Mouse (Mus musculus): ENCODE results near the gene Tmem141. TPM values are rescaled to one million over a fixed set of nuclear protein-coding genes. Genes with fewer than 3 reads are reported as not detected.

Tmem141 gene
- polyA plus RNA-seq, 1 experiment from 2014 or later = 33.3 TPM

DNA sequence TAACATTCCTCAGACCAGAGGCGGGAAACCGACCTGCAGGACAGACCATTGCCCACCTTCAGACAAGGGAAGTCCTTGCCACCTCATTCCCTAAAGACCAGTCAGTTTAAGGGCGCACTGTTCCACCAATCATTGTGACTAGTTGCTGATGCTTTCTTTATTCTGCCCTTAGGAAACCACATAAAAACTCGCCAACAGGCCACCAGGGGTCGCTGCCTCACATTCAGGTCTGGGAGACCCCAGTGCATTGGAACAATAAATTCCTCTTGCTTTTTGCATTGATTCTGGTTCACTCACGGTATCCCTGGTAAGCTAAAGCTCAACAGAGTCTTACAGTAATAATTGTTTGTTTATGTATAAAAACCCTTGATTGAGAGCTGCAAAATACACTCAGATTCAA is 18.1 kb upstream of the Tmem141 start:
- Histone ChIP-seq H3K4me1 (replicated peaks; ENCODE audit: control insufficient read depth, insufficient read depth) (no peaks in the 10 kb centered on the region), H3K9ac (ENCODE audit: low read length) (no peak overlapping the region), H3K4me2 (replicated peaks; ENCODE audit: low read depth) (no peak overlapping the region), H3K36me3 (ENCODE audit: control insufficient read depth, insufficient read depth, low read length) (no peaks in the 10 kb centered on the region), H3K4me3 (ENCODE audit: low read depth, low read length) (no peak overlapping the region), H3K9me3 (ENCODE audit: control insufficient read depth, low read length) (no peaks in the 10 kb centered on the region), H3K27ac (replicated peaks) (no peak overlapping the region), H3K27me3 (ENCODE audit: control insufficient read depth, insufficient read depth, low read length) (no peaks in the 10 kb centered on the region)
- peak; percentile 77 for TF ChIP-seq CTCF (IDR thresholded peaks at IDR 0.05; ENCODE audit: low read depth)
- no peak for TF ChIP-seq EP300 (optimal IDR thresholded peaks at IDR 0.05)
- 20% methylated on average over 6 of the region's 6 CpGs for WGBS
- no peak for ATAC-seq (ENCODE audit: low FRiP score, low TSS enrichment)
- peak; percentile 51 for DNase-seq (ENCODE audit: low spot score)

DNA sequence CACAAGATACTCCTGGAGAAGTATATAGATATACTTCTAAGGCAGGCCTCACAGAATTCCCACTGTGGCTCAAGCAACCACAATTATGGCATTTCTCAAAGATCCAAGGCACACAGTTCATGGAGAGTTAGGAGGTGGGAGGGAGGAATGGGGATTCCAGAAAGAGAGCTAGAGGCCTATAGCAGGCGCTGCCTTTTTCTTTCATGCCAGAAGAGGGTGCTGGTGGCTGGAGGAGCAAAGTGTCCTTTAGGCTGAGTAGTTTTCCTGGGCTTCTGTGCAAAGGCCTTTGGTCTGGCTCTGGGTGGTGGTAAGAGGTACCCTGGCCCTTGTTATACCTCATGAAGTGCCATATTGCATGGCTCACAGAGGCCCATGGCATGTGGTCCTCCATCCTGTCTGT is 12.2 kb upstream of the Tmem141 start:
- Histone ChIP-seq H3K4me3 (ENCODE audit: low read depth, low read length) (no peak overlapping the region), H3K27me3 (ENCODE audit: control insufficient read depth, insufficient read depth, low read length) (no peaks in the 10 kb centered on the region), H3K9me3 (ENCODE audit: control insufficient read depth, low read length) (no peaks in the 10 kb centered on the region), H3K36me3 (ENCODE audit: control insufficient read depth, insufficient read depth, low read length) (no peaks in the 10 kb centered on the region), H3K4me2 (replicated peaks; ENCODE audit: low read depth) (no peak overlapping the region), H3K9ac (ENCODE audit: low read length) (no peak overlapping the region), H3K27ac (replicated peaks) (no peak overlapping the region), H3K4me1 (replicated peaks; ENCODE audit: control insufficient read depth, insufficient read depth) (no peaks in the 10 kb centered on the region)
- no peak for DNase-seq (ENCODE audit: low spot score)
- no peak for ATAC-seq (ENCODE audit: low FRiP score, low TSS enrichment)
- TF ChIP-seq EP300 (optimal IDR thresholded peaks at IDR 0.05) (no peak), CTCF (IDR thresholded peaks at IDR 0.05; ENCODE audit: low read depth) (peak; percentile 54)
- WGBS = 61% methylated on average over 1 of the region's 1 CpGs

DNA sequence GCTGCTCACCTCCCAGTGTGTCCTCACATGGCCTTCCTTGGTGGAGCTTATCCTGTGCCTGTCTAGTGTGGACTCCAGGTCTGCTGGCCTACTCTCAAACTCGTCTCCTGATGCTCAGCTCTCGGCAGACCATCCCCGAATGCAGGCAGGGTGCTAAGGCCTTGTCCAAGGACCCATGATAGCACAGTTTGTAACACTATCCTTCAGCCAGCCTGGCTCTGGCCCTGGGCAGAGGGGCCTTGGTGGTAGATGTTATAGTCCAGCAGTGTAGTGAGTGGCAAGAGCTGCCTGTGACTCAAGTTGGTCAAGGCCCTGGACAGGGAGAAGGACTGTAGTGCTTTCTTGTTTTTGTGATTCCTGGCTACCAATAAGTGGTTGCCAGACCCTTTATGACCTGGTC is 11.8 kb upstream of the Tmem141 start:
- no peak for ATAC-seq (ENCODE audit: low FRiP score, low TSS enrichment)
- no peaks in the 10 kb centered on the region for H3K9me3 ChIP-seq (ENCODE audit: control insufficient read depth, low read length)
- no peak overlapping the region for H3K4me3 ChIP-seq (ENCODE audit: low read depth, low read length)
- no peaks in the 10 kb centered on the region for H3K27me3 ChIP-seq (ENCODE audit: control insufficient read depth, insufficient read depth, low read length)
- no peak for DNase-seq (ENCODE audit: low spot score)
- H3K27ac ChIP-seq (replicated peaks) = no peak overlapping the region
- TF ChIP-seq CTCF (IDR thresholded peaks at IDR 0.05; ENCODE audit: low read depth) = no peak
- TF ChIP-seq EP300 (optimal IDR thresholded peaks at IDR 0.05) = no peak
- no peak overlapping the region for H3K4me2 ChIP-seq (replicated peaks; ENCODE audit: low read depth)
- H3K9ac ChIP-seq (ENCODE audit: low read length) = no peak overlapping the region
- no peaks in the 10 kb centered on the region for H3K36me3 ChIP-seq (ENCODE audit: control insufficient read depth, insufficient read depth, low read length)
- H3K4me1 ChIP-seq (replicated peaks; ENCODE audit: control insufficient read depth, insufficient read depth) = no peaks in the 10 kb centered on the region
- WGBS = 82% methylated on average over 3 of the region's 3 CpGs

DNA sequence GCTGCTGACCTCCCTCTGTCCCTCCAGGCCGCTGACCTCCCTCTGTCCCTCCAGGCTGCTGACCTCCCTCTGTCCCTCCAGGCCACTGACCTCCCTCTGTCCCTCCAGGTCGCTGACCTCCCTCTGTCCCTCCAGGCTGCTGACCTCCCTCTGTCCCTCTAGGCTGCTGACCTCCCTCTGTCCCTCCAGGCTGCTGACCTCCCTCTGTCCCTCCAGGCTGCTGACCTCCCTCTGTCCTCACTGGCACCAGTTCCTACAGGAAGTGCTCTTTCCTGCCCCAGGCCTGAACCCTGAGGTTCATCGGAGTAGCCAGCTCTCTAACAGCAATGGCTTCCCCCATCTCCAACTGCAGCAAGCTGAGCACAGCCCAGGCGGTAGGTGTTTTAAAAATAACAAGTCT is 6.9 kb upstream of the Tmem141 start:
- H3K36me3 ChIP-seq (ENCODE audit: control insufficient read depth, insufficient read depth, low read length) = no peaks in the 10 kb centered on the region
- H3K27me3 ChIP-seq (ENCODE audit: control insufficient read depth, insufficient read depth, low read length) = no peaks in the 10 kb centered on the region
- DNase-seq (ENCODE audit: low spot score) (no peak), ATAC-seq (ENCODE audit: low FRiP score, low TSS enrichment) (no peak)
- H3K4me1 ChIP-seq (replicated peaks; ENCODE audit: control insufficient read depth, insufficient read depth) = no peaks in the 10 kb centered on the region
- TF ChIP-seq EP300 (optimal IDR thresholded peaks at IDR 0.05) (no peak), CTCF (IDR thresholded peaks at IDR 0.05; ENCODE audit: low read depth) (no peak)
- 57% methylated on average over 4 of the region's 4 CpGs for WGBS
- H3K4me3 ChIP-seq (ENCODE audit: low read depth, low read length) = no peak overlapping the region
- no peaks in the 10 kb centered on the region for H3K9me3 ChIP-seq (ENCODE audit: control insufficient read depth, low read length)
- H3K27ac ChIP-seq (replicated peaks) = no peak overlapping the region
- H3K9ac ChIP-seq (ENCODE audit: low read length) = no peak overlapping the region
- H3K4me2 ChIP-seq (replicated peaks; ENCODE audit: low read depth) = no peak overlapping the region

DNA sequence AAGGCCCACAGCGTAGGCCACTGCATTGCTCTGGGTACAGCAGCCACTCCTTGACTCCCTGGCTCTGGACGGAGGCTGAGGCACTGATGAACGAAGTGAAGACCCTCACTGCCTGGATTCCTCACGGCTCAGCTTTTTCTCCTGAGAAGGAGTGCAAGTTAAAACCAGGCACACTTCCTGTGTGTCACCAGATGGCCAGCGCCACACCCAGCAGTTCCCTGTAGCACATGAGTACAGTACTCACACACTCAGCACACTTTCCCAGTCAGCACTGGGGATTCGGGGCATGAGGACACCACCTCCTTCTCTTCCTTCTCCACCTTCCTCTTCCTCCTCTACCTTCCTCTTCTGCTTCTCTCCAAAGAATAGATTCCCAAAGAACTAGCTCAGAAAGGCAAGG is 6.0 kb upstream of the Tmem141 start, which contains the start of gene Fcna:
TSS of gene Fcna (minus strand) at position 220 of the 400 bp plus-strand sequence.
- ATAC-seq (ENCODE audit: low FRiP score, low TSS enrichment) (no peak), DNase-seq (ENCODE audit: low spot score) (no peak)
- Histone ChIP-seq H3K36me3 (ENCODE audit: control insufficient read depth, insufficient read depth, low read length) (no peaks in the 10 kb centered on the region), H3K4me2 (replicated peaks; ENCODE audit: low read depth) (no peak within 1 kb of the TSS), H3K27me3 (ENCODE audit: control insufficient read depth, insufficient read depth, low read length) (no peaks in the 10 kb centered on the region), H3K4me3 (ENCODE audit: low read depth, low read length) (no peak within 1 kb of the TSS), H3K27ac (replicated peaks) (no peak within 1 kb of the TSS), H3K9me3 (ENCODE audit: control insufficient read depth, low read length) (no peaks in the 10 kb centered on the region), H3K4me1 (replicated peaks; ENCODE audit: control insufficient read depth, insufficient read depth) (no peaks in the 10 kb centered on the region), H3K9ac (ENCODE audit: low read length) (no peak within 1 kb of the TSS)
- no peak for TF ChIP-seq CTCF (IDR thresholded peaks at IDR 0.05; ENCODE audit: low read depth)
- TF ChIP-seq EP300 (optimal IDR thresholded peaks at IDR 0.05) = no peak
- WGBS = 72% methylated on average over 6 of the region's 6 CpGs

DNA sequence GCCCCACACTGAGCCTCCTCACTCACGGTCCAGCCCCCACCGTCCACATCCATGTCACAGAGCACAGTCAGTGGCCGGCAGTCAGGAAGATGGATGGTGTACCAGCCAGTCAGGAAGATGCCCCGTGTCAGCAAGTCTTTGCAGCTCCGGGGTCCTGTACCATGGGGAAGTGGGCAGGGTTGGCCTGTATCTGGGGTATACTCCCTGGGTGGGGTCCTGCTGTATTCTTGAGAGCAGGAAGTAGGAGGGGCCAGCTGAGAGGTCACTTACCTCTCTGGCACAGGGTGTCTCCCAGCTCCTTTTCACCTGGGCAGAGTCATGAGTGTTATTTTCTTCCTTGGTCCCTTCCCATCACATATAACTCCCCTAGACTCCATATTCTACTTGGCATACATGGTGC is 4.2 kb upstream of the Tmem141 start:
- 46% methylated on average over 5 of the region's 5 CpGs for WGBS
- Histone ChIP-seq H3K9ac (ENCODE audit: low read length) (no peak overlapping the region), H3K9me3 (ENCODE audit: control insufficient read depth, low read length) (no peaks in the 10 kb centered on the region), H3K27ac (replicated peaks) (no peak overlapping the region), H3K36me3 (ENCODE audit: control insufficient read depth, insufficient read depth, low read length) (no peaks in the 10 kb centered on the region), H3K4me1 (replicated peaks; ENCODE audit: control insufficient read depth, insufficient read depth) (no peaks in the 10 kb centered on the region), H3K4me3 (ENCODE audit: low read depth, low read length) (no peak overlapping the region), H3K4me2 (replicated peaks; ENCODE audit: low read depth) (no peak overlapping the region), H3K27me3 (ENCODE audit: control insufficient read depth, insufficient read depth, low read length) (no peaks in the 10 kb centered on the region)
- ATAC-seq (ENCODE audit: low FRiP score, low TSS enrichment) (no peak), DNase-seq (ENCODE audit: low spot score) (no peak)
- TF ChIP-seq CTCF (IDR thresholded peaks at IDR 0.05; ENCODE audit: low read depth) (no peak), EP300 (optimal IDR thresholded peaks at IDR 0.05) (no peak)
